Mouse (Mus musculus) kidney, postnatal 14 days (tissue): ENCODE measurements around the gene Syp.

Experiments
- DNase-seq: peaks from one replicate; pipeline ENCODE4 v3.0.0; 2022; ENCODE audit warnings: mixed read lengths

Gene Syp

DNA sequence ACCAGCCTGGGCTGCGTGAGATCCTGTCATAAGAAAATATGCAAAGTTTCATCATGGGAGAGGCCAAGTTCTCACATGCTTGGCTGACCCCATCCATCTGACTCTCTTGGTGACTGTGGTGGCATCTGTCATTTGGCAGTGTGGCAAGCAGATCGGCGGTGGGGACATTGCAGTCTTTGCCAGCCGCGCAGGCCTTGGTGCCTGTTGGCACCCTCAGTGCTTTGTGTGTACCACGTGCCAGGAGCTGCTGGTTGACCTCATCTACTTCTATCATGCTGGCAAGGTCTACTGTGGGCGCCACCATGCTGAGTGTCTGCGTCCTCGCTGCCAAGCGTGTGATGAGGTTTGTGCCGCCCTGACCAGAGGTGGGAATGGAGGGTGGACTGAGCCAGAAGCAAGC, 26.5 kb downstream of the Syp start:
- no peak for DNase-seq

DNA sequence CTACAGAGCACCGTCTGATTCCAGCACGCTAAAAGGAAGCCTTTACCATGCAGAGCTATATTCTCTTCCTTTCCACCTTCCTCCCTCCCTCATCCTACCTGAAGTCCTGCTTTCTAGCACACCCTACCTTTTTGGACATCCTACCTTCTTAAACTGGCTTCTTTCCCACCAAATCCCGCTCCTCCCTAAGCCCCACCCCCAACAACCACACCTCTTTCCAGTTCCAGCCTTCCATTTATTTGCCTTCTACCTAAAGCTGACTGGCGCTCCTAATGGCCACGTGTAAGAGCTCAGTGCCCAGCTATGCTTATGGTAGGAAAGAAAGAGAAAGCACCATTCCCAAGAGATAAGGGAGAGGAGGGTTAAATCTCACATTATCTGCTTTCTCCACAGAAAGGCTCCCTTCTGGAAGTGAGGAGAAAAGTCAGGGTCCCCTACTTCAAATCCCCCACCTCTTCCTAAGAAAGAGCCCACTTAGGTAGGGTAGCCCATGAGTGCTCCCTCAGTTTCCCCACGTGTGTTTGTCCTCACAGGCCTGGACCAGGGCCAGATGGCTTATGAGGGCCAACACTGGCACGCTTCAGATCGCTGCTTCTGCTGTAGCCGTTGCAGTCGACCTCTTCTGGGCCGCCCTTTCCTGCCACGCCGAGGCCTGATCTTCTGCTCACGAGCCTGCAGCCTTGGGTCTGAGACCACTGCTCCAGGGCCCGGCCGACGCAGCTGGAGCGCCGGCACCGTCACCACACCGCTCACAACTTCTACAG, 27.6 kb downstream of the Syp start:
- DNase-seq, result no peak

DNA sequence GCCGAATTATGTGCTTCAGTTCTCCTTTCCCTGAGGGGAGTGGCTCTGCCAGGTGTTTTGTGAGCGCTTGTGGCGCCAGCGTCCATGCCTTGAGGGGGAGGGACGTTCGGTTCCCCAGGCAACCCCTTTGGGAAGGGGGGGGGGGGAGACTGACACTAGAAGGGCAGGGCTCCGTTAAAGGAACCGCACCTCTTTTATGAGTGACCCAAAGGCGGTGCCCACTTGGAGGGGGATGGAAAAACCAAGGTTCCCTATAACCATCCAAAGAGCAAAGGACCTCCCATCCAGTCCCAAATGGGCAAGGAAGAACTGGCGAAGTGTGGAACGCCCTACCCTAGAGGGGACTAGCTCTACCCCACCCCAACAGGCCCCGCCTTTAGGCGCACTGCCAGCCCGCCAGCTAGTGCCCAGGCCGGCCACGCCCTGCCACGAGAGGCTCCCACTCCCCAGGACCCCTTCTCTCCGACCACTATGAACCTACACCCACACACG, 32.2 kb downstream of the Syp start:
- DNase-seq, result peak; percentile 71

DNA sequence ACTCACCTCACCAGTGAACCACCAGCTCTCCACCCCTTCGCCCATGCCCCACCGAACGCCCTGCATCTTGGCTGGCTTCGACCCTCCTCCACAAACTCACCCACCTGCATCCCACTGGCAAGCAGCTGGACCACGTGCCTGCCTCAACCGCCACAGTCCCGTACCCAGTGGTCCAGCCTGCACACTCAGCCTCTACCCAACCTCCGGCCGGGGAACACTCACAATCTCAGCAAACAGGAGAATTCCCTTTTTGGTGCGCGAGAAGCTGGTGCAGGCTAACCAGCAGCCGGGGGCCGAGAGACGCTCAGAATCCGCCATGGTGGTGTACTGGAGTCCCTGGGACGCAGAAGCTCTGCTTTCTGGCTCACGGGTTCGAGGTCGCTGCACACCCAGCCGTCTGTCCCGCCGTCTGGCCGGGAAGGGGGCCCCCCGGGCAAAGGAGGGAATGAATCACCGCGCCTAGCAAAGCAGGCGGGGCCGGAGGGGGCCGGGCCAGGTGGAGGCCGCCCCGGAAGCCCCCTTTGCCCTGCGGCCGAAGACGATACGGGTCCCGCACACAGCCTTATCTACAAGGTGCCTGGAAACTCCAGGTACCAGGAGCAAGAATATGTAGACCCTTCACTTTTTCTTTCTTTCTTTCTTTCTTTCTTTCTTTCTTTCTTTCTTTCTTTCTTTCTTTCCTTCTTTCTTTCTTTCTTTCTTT, 32.8 kb downstream of the Syp start, which contains the start of gene Plp2:
Gene Plp2 (minus strand): TSS at position 470 of the 703 bp plus-strand sequence.
- DNase-seq, result no peak

DNA sequence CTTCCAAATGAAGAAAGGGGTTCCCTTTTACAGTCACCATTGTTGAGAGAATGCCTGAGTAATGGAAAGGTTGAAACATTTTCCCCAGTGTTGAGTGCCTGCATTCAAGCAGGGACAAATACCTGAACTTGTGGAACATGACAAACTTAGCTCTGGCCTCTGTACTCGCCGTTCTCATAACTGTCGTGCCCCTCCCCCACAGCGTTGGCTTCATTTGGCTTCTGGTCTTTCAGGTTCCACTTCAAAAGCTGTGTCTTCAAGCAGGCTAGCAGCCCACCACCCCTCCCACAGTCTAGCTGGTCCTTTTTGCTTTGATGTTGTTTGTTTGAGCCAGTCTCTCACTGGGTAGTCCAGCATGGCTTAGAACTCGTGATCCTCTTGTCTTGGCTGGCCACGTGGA, 34.5 kb downstream of the Syp start:
- DNase-seq, result no peak

DNA sequence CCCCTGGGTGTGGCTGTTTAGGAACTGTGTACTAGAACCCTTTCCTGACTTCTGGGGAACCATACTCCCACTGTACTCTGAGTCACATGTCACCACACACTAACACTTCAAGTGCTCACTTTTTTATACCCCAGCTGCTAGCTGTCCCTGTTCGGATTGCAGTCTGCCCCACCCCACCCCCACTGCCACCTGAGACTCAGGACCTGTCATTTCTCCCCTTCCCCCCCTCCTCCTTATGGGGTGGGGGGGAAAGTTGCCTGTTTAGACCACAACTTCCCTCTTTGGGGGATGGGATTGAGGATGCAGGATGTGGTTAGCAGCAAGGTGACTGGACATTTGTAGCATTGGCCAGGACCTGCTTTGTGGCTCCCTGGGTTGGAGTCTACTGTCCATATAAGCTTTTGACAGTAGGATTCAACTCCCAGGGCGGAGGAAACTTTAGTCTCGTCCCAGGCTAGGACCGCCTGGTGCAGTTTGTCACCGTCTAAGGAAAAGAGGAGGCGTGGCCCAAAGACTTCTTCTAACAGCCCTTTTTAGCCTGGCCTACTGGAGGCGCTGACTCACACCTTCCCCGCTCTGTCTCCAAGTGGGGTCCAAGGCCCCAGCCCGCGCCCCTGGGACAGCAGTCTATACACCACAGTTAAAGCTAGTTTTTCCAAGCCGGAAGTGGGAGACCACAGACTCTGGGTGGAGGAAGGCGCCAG, 35.5 kb downstream of the Syp start:
- peak; percentile 15 for DNase-seq

DNA sequence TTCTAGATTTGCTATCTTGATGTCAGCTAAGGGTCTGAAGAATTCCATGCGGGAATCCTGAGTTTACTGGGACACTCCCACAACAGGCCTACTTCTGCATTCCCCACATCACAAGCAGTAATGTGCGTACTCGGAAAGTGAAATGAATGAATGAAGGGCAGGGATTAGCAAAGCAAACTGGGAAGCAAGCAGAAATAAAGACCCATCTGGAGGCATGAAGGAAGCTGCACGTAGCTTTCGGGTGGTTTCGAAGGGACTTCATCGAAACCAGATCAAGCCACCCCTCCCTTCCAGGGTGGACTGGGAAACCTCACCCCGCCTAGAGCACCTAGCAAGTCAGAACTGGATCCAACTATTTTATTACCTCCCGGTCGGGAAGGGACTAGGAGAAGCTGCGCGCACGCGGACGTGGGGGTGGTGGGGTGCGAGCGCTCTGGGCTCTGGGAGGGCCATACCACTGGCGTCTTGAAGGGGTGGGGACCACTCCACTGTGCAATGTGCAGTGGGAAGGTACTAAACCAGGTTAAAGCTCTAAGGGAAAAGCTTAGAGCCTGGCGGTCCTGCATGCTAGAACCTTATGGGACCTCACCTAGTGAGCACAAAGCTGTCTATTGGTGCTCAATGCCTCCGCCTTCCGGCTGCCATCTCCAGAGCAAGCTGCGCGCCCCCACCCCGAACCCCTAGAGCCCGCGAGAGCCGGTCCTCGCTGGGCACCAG, 36.2 kb downstream of the Syp start:
- DNase-seq, result peak; percentile 27

DNA sequence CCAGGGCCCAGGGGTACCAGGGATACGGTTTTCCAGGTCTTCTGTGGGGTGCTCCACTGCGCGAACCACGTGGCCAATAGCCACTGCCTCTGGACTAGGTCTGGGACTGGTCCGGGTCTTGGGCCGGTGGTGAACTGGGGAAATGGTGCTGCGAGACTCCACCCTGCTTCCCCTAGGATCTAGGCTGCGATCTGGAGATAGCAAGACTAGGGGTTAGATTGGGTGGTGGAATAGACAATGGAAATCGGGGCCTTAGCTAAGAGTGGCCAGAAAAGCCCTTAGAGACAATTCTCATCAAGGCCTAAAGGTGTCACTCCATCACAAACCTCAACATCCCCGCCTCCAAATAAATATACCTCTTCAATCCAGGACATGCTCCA, 36.7 kb downstream of the Syp start:
- no peak for DNase-seq

DNA sequence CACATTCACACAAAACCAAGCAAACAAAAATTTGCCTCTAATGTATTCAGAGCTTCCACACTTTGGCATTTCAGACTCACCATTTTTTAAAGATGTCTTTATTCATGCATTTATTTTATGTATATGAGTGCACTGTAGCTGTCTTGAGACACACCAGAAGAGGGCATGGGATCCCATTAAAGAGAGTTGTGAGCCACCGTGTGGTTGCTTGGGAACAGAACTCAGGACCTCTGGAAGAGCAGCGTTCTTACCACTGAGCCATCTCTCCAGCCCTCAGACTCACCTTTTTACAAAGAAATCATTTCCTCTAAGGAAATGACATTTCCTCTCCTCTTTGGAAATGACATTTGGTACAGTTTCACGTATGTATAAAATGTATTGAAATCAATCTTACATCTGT, 40.7 kb downstream of the Syp start:
- no peak for DNase-seq

DNA sequence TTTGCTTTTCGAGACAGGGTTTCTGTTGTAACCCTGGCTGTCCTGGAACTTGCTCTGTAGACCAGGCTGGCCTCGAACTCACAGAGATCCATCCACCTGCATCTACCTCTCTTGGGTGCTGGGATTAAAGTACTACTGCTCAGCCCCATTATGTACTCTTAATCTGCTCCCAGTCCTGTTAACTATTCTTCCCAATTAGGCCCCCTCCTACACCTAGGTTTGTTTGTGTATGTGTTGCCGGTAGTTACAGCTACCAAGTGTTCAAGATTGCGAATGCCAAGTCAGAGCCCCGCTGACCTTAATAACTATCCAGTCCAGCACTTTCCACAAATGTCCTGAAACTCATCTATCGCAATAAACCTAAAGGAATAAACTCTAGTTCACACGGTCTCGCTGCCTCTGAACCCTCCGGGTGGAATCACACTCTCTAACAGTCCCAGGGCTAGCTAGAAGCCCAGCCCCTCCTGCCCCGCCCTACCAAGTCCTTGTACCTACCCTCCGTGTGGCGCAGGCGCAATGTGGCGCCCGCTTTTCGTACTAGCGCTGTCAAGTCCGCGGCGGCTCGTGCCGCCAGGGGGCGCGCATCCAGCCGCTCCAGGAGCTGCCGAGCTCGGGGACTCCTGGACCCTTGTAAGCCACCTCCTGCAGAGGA, 41.3 kb downstream of the Syp start:
- DNase-seq, result peak; percentile 96

DNA sequence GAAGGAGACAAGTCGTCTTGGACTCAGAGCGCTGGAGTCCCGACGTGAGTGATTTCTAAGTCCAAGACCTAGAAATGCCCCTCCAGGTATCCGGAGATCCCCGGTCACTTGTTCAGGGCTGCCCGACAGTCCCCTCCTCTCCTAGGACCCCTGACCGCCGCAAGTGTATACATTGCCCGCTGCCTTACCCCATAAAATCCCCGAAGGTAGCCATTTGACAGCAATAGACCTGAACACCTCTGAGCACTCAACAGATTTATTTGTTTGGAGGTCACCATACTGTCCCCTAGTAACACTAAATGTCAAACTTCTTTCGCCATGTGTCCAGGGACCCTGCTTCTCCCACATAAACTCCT, 41.8 kb downstream of the Syp start:
- no peak for DNase-seq

DNA sequence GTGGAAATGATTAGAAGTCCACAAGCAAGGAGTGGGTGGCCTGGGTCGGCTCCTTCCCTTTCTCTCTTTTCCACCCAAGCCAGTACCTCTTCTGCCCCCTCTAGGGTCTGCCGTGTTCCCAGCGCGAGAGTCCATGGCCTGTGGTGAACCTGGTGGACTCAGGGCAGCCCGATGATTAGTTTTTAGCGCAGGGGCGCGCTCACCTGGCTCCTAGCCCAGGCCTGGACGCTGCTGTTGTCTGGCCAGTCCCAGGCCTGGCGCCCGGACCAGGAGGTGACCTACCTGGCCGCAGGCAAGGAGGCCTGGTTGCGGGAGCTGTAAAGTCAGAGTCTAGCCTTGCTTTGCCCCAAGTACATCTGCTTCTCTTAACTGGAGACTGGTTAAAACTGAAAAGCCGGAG, 42.6 kb downstream of the Syp start, which contains the start of gene Magix:
Gene Magix (minus strand): TSS at position 388 of the 400 bp plus-strand sequence.
- DNase-seq, result peak; percentile 68

DNA sequence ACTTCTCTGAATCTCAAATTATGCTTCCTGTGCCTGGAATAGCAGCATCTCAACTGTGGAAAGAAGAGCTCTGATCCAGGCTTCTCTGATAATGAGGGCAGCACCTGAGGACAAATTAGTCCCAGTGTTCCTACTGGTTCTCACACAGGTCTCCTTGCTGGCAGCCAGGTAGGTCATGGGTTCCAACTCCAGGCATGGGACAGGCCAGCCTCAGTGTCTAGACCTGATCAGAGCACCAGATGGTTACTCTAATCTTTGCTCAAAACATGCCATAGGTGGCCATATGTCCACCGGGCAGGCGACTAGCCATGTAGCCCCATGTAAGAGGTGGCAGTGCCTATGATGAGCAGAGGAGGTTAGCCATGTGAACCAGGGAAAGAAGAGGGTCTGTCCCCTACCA, 50.0 kb downstream of the Syp start:
- no peak for DNase-seq

DNA sequence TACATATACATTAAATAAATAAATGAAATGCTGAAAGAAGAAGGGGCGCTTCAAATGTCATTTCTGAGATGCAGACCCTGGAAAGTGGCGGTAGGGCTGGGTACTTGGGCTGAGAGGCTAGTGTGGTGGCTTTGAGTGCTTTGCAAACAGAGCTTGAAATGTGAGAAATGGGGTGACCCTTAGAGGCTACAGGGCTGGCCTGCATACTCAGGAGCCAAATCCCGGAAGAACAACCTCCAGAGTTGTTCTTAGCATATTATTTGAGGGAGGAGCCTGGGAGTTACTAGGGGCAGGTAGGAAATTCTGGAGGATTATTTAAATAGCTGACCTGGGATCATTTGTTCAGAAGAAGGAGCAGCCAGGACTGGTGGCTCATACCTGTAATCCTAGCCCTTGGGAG, 52.2 kb downstream of the Syp start:
- DNase-seq, result no peak

DNA sequence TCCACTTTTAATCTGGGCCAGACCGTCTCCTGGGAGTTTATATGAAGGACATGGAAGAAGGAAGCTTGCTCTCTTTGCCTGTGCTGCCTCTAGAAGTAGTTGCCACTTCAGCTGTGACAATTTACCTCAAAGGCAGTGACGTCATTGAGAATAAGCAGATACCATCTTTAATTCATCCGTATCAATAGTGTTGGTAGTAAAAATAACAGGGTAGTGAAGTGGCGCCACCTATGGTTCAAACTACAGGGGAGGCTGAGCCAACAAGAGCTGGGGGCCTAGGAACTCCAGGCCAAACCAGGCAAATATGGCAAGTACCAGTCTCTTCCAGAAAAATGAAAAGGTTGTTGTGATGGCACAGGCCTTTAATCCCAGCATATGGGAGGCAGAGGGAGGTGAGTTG, 54.6 kb downstream of the Syp start:
- DNase-seq, result peak; percentile 40

DNA sequence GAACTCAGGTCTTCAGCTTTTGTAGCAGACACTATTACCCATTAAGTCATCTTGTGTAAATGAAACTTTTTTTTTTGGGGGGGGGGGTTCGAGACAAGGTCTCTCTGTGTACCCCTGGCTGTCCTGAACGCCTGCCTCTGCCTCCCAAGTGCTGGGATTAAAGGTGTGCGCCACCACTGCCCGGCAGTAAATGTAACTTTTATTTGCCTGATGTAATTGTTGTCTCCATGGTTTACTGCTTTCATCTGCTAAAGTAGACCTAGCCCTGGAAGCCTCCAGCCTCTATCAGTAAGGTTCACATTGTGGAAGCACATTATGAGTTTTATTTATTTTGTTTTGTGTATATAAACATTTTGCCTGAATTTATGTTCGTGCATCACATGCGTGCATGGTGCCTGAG, 58.2 kb downstream of the Syp start:
- no peak for DNase-seq

DNA sequence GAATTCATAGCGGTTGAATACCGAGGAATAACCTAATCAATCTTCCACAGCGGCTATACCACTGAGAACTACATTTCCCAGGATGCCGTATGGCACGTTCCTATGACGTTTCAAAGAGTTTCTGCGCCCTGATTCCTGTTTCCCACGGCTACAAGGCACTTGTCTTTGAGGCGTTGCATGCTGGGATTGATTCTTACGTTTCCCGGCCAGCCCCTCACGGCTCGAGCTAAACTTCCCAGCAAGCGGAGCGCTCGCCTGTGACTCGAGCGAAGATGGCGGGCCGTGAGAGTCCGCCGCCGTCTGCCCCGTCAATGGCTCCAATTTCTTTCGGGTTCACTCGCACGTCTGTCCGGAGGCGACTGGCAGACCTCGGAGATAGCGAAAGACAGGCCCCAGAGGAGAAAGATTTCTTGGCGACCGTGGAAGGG, 58.7 kb downstream of the Syp start, which contains the start of gene Gpkow:
Gene Gpkow (plus strand): TSS at position 178 of the 428 bp plus-strand sequence.
- DNase-seq, result peak; percentile 90
